Mouse (Mus musculus) bone marrow macrophage, adult 2 months (primary cell): Measurements from ENCODE around the gene Sfxn1.

Source experiments
- CTCF ChIP-seq: IDR thresholded peaks from 2 replicates; pipeline ENCODE4 v1.5.1; 2012; ENCODE audit warnings: low read depth, mild to moderate bottlenecking, low read length, moderate library complexity
- POLR2A ChIP-seq: IDR thresholded peaks from 2 replicates; pipeline ENCODE4 v1.6.1; 2012; ENCODE audit warnings: mild to moderate bottlenecking, low read depth, low read length, borderline replicate concordance

DNA sequence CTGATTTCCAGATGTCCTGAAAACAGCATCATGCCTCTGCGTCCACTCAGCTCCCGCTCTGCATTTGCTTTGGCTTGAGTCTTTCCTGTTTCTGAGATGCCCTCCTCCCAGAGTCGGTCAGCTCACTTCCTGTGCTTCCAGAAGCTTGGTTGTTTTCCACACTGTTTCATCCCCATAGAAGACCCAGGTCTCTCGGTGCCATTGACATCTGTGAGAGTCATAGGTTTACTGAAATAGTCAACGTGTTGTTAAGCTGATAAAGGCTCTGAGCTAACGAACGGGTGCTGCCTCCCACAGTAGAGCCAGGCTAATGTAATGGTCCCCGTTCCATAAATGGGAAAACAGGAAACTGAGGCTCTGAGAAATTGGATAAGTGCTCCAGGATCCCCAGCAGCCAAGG is 24.1 kb downstream of the Sfxn1 start:
- TF ChIP-seq POLR2A (no peak), CTCF (no peak)
